Mouse (Mus musculus) embryonic facial prominence, embryonic 10.5 days (tissue): Measurements from ENCODE around the gene Adra2b. TPM values are rescaled to one million over a fixed set of nuclear protein-coding genes. Genes with fewer than 3 reads are reported as not detected.

Experiments
- DNase-seq: peaks from one replicate; pipeline ENCODE4 v3.0.0-alpha.2; 2017; ENCODE audit warnings: low spot score
- H3K27ac ChIP-seq: fragments of 300-500 bp; sonication (generic); replicated peaks from 2 replicates; pipeline ENCODE4 v1.5.1; 2016; ENCODE audit warnings: mild to moderate bottlenecking
- H3K27me3 ChIP-seq: fragments of 300-500 bp; sonication (generic); replicated peaks from 2 replicates; pipeline ENCODE4 v1.6.1; 2016; ENCODE audit warnings: low read depth, mild to moderate bottlenecking; ENCODE audit not compliant: poor library complexity, severe bottlenecking
- H3K36me3 ChIP-seq: fragments of 300-500 bp; sonication (generic); replicated peaks from 2 replicates; pipeline ENCODE4 v1.6.1; 2016; ENCODE audit warnings: mild to moderate bottlenecking, moderate library complexity
- H3K4me1 ChIP-seq: fragments of 300-500 bp; sonication (generic); 2 replicates; pipeline ENCODE4 v1.6.1; 2016
- H3K4me3 ChIP-seq: fragments of 300-500 bp; sonication (generic); 2 replicates; pipeline ENCODE4 v1.5.1; 2016; ENCODE audit warnings: mild to moderate bottlenecking, moderate library complexity
- H3K9me3 ChIP-seq: fragments of 300-500 bp; sonication (generic); 2 replicates; pipeline ENCODE4 v1.6.1; 2016; ENCODE audit warnings: mild to moderate bottlenecking
- WGBS: fragments of 180-500 bp; shearing (Covaris S2); methylation state at CpG from one replicate; pipeline ENCODE4 v1.1.7; 2016; 5-methylcytosine and 5-hydroxymethylcytosine counted together
- polyA plus RNA-seq: library from polyadenylated mRNA; unstranded; fragments of >200 nt; fragmentation: Nextera tagmentation; extraction: Ambion mirVana; gene quantifications from 2 replicates; pipeline ENCODE4 v1.2.1, GENCODE M21; 2016

Gene Adra2b
- polyA plus RNA-seq, 1 experiment from 2014 or later = 1.9 TPM

DNA sequence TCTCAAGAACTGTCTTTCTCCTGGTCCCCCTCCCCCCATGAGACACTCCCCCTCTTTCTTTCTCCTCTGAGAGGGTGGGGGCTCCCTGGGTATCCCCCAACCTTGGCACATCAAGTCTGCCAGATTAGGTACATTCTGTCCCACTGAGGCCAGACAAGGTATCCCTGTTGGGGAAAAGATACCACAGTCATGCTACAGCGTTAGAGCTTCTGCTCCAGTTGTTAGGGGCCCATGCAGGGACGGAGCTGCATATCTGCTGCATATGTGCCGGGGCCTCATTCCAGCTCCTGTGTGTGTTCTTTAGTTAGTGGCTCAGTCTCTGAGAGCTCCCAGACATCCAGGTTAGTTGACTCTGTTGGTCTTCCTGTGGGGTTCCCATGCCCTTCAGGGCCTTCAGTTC, 11.1 kb downstream of the Adra2b start:
- peaks cover 34% of the 10 kb centered on the region for H3K4me1 ChIP-seq
- H3K27me3 ChIP-seq = peaks cover 14% of the 10 kb centered on the region
- H3K9me3 ChIP-seq = no peaks in the 10 kb centered on the region
- 88% methylated on average over 3 of the region's 3 CpGs for WGBS
- H3K36me3 ChIP-seq = no peaks in the 10 kb centered on the region
- no peak overlapping the region for H3K4me3 ChIP-seq
- no peak for DNase-seq
- H3K27ac ChIP-seq = 0 out of 2 replicates have a peak overlapping the region, but pooled peaks have one; percentile 16

DNA sequence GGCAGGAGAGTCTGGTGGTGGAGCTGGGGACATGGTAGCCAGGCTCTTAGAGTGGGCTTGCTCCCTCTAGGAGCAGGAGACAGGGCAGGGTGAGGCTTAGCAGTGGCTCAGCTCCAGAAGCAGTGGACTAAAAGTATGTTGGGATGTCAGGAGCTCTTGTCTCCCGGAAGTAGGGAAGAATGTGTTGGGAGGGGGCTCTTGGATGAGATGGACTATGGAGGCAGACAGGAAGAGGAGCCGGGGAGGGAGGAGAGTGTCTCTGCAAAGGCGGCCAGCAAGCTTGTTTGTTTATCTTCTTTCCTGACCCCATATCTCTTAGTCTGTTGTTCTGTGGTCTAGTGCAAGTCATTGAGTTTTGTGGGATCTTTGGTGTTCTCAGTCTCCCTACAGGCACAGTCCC, 12.1 kb downstream of the Adra2b start:
- Histone ChIP-seq H3K27ac (peak overlapping the region; percentile 16; the same call in 1 of the 2 replicates), H3K9me3 (no peaks in the 10 kb centered on the region), H3K4me1 (peaks cover 33% of the 10 kb centered on the region), H3K36me3 (no peaks in the 10 kb centered on the region), H3K4me3 (no peak overlapping the region), H3K27me3 (peaks cover 6% of the 10 kb centered on the region; the same call in 1 of the 2 replicates)
- WGBS = 71% methylated on average over 3 of the region's 3 CpGs
- no peak for DNase-seq

DNA sequence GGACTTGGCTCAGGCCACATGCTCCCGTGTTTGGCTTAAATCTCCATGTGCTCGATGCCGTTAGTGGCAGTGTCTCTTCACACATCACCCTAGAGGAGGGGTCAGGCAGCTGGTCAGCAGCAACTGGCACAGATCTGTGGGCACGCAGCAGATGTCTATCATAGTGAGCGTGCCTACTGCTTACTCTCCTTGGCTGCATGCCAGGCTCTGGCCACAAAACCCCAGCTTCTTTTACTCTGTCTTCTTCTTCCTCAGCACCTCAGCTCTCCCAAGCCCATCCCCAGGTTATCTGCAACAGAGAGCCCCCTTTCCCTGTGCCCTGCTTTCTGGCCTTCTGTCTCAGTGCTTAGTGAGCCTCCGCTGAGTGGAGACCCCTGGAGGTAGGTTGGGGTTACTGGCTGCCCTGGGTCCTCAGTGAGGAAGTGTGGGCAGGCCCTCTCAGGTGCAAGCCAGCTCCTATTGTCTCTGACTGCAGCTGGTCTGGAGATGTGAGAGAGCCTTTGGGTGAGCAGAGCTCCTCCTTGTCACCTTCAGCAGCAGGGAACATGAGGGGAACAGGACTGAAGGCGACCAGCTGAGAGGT, 12.8 kb downstream of the Adra2b start:
- no peaks in the 10 kb centered on the region for H3K9me3 ChIP-seq
- DNase-seq = peak; percentile 30
- H3K4me3 ChIP-seq = no peak overlapping the region
- 64% methylated on average over 7 of the region's 7 CpGs for WGBS
- peak overlapping the region; percentile 30; the same call in 1 of the 2 replicates for H3K27ac ChIP-seq
- H3K4me1 ChIP-seq = peaks cover 25% of the 10 kb centered on the region
- no peaks in the 10 kb centered on the region for H3K27me3 ChIP-seq
- H3K36me3 ChIP-seq = no peaks in the 10 kb centered on the region

DNA sequence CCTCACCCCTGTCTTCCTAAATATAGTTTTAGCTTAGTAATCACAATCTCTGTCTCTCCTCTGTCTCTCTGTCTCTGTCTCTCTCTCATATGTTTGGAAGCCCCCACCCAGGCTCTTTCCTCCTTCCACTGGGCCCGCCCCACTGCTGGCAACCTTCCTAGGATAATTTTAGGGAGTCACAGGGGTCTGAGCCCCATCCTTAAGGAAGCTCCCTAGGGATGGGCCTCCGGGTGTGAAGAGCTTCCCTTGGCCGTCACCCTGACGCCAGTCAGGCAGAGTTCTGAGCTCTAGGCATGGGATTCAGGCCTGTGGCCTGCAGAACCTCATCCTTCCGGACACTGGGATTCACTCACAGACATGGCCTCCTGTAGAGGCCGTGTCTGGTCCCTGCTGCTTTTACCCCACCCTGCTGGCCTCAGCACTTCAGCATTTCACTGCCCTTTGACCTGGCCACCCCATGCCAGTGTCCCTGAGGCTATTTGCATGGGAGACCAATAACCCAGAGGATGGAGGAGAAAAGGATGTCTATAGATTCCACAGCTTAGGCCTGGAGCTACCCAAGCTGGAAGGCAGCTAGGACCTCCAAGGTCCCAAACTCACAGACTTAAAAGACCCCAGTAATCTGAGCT, 13.5 kb downstream of the Adra2b start:
- no peaks in the 10 kb centered on the region for H3K9me3 ChIP-seq
- peaks cover 18% of the 10 kb centered on the region for H3K4me1 ChIP-seq
- H3K4me3 ChIP-seq = no peak overlapping the region
- no peaks in the 10 kb centered on the region for H3K27me3 ChIP-seq
- DNase-seq = no peak
- peak overlapping the region; percentile 30; the same call in 1 of the 2 replicates for H3K27ac ChIP-seq
- no peaks in the 10 kb centered on the region for H3K36me3 ChIP-seq
- 71% methylated on average over 6 of the region's 6 CpGs for WGBS

DNA sequence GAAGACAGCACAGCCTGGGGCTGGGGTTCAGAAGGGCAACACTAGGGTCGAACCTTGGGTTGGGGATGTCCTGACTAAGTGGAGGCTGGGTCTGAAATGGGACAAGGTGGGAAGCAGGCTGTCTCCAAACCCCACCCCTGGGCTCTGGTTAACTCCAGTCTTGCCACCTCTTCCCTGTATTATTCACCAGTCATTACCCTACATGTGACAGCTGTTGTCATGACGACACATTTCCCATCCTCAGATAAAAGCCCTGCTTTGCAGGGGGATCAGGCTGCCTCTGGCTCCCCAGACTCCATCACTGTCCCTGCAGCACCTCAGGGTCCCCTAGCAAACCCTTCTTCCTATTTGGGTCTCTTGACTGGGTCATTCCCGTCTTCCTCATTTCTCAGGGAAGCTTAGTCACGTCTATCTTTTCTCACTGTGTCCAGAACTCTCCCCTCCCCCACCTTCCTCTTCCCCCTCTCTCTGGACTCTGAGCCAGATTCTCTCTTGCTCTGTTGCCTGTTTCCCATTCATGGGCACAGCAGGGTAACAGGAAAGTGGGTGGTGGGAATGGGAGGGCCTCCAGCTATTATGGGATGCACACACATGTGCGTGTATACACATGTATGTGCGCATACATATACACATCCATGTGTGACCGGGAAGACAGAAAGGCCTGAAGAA, 15.1 kb downstream of the Adra2b start:
- H3K4me1 ChIP-seq = peaks cover 15% of the 10 kb centered on the region
- no peak overlapping the region for H3K4me3 ChIP-seq
- no peaks in the 10 kb centered on the region for H3K9me3 ChIP-seq
- 74% methylated on average over 7 of the region's 7 CpGs for WGBS
- H3K27me3 ChIP-seq = no peaks in the 10 kb centered on the region
- peak overlapping the region; percentile 3; the same call in 1 of the 2 replicates for H3K27ac ChIP-seq
- DNase-seq = no peak
- no peaks in the 10 kb centered on the region for H3K36me3 ChIP-seq

DNA sequence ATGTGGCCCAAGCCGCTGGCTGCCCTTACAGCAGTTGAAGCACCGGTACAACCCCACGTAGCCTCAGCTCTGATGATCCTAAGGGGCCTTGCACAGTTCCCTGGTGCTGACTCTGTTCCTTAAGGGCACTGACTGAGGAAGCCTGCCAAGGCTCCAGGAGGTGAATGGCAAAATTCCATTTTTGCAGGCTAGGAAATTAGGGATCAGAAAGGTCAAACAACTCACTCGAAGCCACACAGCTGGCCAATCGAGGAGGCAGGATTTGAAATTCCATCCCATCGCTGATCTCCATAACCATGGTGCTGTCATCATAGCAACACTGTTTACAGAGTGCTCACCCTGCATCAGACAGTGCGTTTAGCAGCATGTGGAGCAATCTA, 15.6 kb downstream of the Adra2b start:
- Histone ChIP-seq H3K27me3 (no peaks in the 10 kb centered on the region), H3K36me3 (no peaks in the 10 kb centered on the region), H3K4me1 (peaks cover 15% of the 10 kb centered on the region), H3K27ac (peak overlapping the region; percentile 3; the same call in 1 of the 2 replicates), H3K9me3 (no peaks in the 10 kb centered on the region), H3K4me3 (no peak overlapping the region)
- WGBS = 71% methylated on average over 7 of the region's 7 CpGs
- no peak for DNase-seq

DNA sequence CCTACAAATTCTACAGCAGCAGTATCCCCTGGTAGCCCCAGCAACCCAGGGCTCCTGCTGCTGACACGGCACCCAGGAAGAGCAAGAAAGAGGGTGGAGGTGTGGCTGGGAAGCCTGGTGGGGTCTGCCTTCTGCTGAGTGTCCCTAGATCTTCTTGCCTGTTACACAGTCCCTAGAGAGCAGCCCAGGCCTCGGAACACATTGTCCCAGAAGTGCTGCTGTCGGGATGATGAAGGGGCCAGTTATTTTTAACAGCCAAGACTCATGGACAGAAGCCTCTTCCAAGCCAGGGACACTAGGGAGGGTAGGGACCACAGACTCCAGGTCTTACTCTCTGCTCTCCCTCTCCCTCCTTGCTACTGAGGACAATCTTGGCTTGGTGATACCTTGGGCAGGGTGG, 16.2 kb downstream of the Adra2b start:
- no peak for DNase-seq
- no peak overlapping the region for H3K27ac ChIP-seq

DNA sequence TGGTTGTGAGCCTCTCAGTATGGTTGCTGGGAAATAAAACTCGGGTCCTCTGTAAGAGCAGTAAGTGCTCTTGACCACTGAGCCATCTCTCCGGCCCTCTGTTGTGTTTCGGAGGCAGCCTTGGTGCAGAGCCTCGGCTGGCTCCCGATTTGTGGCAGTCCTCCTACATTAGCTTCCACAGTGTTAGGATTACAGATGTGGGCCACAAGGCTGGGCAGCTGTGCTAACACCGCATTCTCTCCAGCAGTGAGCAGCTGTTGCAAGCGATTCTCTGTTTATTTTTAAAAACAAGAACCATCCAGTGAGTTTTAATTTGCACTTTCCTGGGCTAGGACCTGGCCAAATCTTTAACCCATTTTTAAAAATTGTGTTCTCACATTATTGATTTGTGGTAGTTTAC, 20.9 kb downstream of the Adra2b start:
- Histone ChIP-seq H3K36me3 (no peaks in the 10 kb centered on the region), H3K9me3 (no peaks in the 10 kb centered on the region), H3K27ac (no peak overlapping the region), H3K4me3 (no peak overlapping the region), H3K27me3 (no peaks in the 10 kb centered on the region), H3K4me1 (peaks cover 4% of the 10 kb centered on the region)
- DNase-seq = no peak
- 58% methylated on average over 7 of the region's 7 CpGs for WGBS

More for the DNA sequence above, 16.2 kb downstream of the Adra2b start:
- H3K4me1 ChIP-seq = peaks cover 15% of the 10 kb centered on the region
- 74% methylated on average over 3 of the region's 3 CpGs for WGBS
- H3K9me3 ChIP-seq = no peaks in the 10 kb centered on the region
- no peaks in the 10 kb centered on the region for H3K36me3 ChIP-seq
- no peaks in the 10 kb centered on the region for H3K27me3 ChIP-seq
- H3K4me3 ChIP-seq = no peak overlapping the region

DNA sequence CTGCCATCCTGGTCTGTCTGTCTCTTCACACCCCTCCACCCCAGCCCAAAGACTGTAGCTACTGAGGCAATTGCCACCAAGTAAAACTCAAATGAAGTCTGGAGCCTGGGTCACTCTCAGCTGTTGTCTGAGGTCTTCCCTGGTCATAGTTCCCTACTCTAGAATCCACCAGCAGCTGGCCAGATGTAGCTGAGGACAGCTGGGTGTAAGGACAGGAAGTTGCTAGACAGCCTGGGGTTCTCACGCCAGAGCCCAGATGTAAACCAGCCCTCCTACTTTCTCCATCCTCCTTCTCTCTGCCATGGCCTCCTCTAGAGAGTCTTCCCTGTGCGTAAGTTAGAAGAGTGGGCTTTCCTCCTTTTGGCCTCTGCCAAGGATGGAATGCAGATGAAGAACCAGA, 24.5 kb downstream of the Adra2b start:
- Histone ChIP-seq H3K4me1 (peaks cover 8% of the 10 kb centered on the region; the same call in 1 of the 2 replicates), H3K9me3 (no peaks in the 10 kb centered on the region), H3K27me3 (no peaks in the 10 kb centered on the region), H3K27ac (no peak overlapping the region), H3K36me3 (no peaks in the 10 kb centered on the region), H3K4me3 (no peak overlapping the region)
- 76% methylated on average over 2 of the region's 2 CpGs for WGBS
- no peak for DNase-seq

DNA sequence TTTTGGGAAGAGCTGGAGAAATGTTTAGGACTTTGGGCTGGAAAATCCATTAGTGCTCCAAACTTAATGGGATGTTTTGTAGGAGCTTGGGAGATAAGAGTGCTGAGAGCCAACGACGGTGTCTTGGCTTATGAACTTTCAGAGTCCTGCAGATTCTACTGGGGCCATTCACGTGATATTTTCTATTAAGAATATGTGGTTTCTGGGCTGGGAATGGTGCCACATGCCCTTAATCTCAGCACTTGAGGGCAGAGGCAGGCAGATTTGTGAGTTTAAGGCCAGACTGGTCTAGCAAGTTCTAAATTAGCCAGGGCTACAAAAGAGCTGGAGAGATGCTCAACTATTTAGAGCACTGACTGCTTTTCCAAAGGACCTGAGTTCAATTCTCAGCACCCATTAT, 27.3 kb downstream of the Adra2b start:
- H3K4me3 ChIP-seq = no peak overlapping the region
- DNase-seq = no peak
- H3K36me3 ChIP-seq = no peaks in the 10 kb centered on the region
- no peaks in the 10 kb centered on the region for H3K9me3 ChIP-seq
- 87% methylated on average over 3 of the region's 3 CpGs for WGBS
- H3K27me3 ChIP-seq = no peaks in the 10 kb centered on the region
- H3K4me1 ChIP-seq = peaks cover 16% of the 10 kb centered on the region
- no peak overlapping the region for H3K27ac ChIP-seq

DNA sequence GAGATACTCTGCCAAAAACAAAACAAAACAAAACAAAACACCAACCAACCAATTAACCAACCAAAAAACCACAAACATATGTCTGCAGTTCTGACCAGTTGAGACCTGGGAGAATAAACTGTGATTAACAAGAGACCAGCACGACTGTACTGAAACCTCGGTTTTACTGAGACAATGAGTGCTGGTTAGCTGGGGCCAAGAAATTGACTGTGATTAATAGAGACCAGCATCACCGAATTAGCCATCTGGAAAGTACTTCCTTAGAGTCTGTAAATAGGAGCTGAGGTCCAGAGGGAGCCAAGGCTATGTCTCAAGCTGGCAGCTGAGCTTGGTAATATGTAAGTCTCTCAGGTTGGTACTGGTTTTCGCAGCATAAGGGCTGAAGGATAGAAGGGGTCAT, 27.8 kb downstream of the Adra2b start:
- H3K4me3 ChIP-seq = no peak overlapping the region
- peaks cover 15% of the 10 kb centered on the region for H3K4me1 ChIP-seq
- no peak for DNase-seq
- no peaks in the 10 kb centered on the region for H3K36me3 ChIP-seq
- H3K27me3 ChIP-seq = no peaks in the 10 kb centered on the region
- 73% methylated on average over 4 of the region's 4 CpGs for whole genome bisulfite sequencing
- no peaks in the 10 kb centered on the region for H3K9me3 ChIP-seq
- H3K27ac ChIP-seq = no peak overlapping the region

DNA sequence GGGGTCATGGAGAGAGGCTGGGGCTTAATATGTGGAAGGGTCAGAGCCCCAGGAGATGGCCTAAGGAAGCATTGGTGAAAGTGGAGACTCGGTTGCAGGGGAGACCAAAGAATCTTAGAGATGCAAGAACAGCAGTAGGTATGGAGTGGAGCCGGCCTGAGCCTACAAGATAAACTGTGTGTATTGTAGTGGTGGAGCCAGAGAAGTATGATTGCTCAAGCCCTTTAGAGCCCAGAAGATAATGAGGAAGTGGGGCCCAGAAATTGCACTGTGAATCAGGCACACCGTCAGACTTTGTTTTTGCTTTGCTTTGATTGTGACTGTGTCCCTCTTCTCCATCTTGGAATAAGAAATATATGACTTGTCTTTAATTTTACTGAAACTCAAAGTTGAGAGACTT, 28.3 kb downstream of the Adra2b start:
- H3K27me3 ChIP-seq = no peaks in the 10 kb centered on the region
- H3K4me3 ChIP-seq = no peak overlapping the region
- no peak for DNase-seq
- 72% methylated on average over 3 of the region's 3 CpGs for WGBS
- no peaks in the 10 kb centered on the region for H3K9me3 ChIP-seq
- no peak overlapping the region for H3K27ac ChIP-seq
- H3K36me3 ChIP-seq = no peaks in the 10 kb centered on the region
- H3K4me1 ChIP-seq = peaks cover 13% of the 10 kb centered on the region
